Mouse (Mus musculus) lung, embryonic 15.5 days (tissue): Measurements from ENCODE around the gene Ccdc191. TPM values are rescaled to one million over a fixed set of nuclear protein-coding genes. Genes with fewer than 3 reads are reported as not detected.

Source experiments
- ATAC-seq: fragments of 200-750 bp; cut with Nextera tagmentation; 2 replicates; pipeline ENCODE4 v1.8.0; 2017; ENCODE audit warnings: moderate number of reproducible peaks, borderline replicate concordance; ENCODE audit not compliant: low FRiP score, low TSS enrichment; ENCODE audit errors: extremely low read depth
- H3K27ac ChIP-seq: fragments of 300-500 bp; sonication (generic); 2 replicates; pipeline ENCODE4 v1.5.1; 2015; ENCODE audit warnings: moderate library complexity, mild to moderate bottlenecking, inconsistent platforms
- H3K27me3 ChIP-seq: fragments of 300-500 bp; sonication (generic); 2 replicates; pipeline ENCODE4 v1.6.1; 2015; ENCODE audit warnings: inconsistent platforms
- H3K36me3 ChIP-seq: fragments of 300-500 bp; sonication (generic); 2 replicates; pipeline ENCODE4 v1.6.1; 2015; ENCODE audit warnings: inconsistent platforms
- H3K4me1 ChIP-seq: fragments of 300-500 bp; sonication (generic); 2 replicates; pipeline ENCODE4 v1.6.1; 2015; ENCODE audit warnings: inconsistent platforms
- H3K4me2 ChIP-seq: fragments of 300-500 bp; sonication (generic); 2 replicates; pipeline ENCODE4 v1.6.1; 2015; ENCODE audit warnings: inconsistent platforms, mild to moderate bottlenecking, moderate library complexity
- H3K4me3 ChIP-seq: fragments of 300-500 bp; sonication (generic); 2 replicates; pipeline ENCODE4 v1.5.1; 2015; ENCODE audit warnings: mild to moderate bottlenecking, inconsistent platforms
- H3K9ac ChIP-seq: fragments of 300-500 bp; sonication (generic); 2 replicates; pipeline ENCODE4 v1.6.1; 2015; ENCODE audit warnings: inconsistent platforms
- H3K9me3 ChIP-seq: fragments of 300-500 bp; sonication (generic); 2 replicates; pipeline ENCODE4 v1.6.1; 2016; ENCODE audit warnings: inconsistent platforms
- whole genome bisulfite sequencing: fragments of 180-500 bp; shearing (Covaris S2); methylation state at CpG from one replicate; pipeline ENCODE4 v1.1.7; 2015; 5-methylcytosine and 5-hydroxymethylcytosine counted together
- polyA plus RNA-seq: library from polyadenylated mRNA; unstranded; fragments of >200 nt; fragmentation: Nextera tagmentation; extraction: Ambion mirVana; gene quantifications from 2 replicates; pipeline ENCODE4 v1.2.1, GENCODE M21; 2015

Gene Ccdc191
- polyA plus RNA-seq: 11.0 and 15.5 TPM in 2 replicates

GRCm38 (mm10) chr16:43889208-43890004, at the start of gene Ccdc191:
TSS of gene Ccdc191 (plus strand) at chr16:43889800.
- Histone ChIP-seq H3K4me2 (peak within 1 kb of the TSS; percentile 83), H3K9me3 (no peaks in the 10 kb centered on the region), H3K27ac (peak within 1 kb of the TSS; percentile 72), H3K4me1 (peaks cover 14% of the 10 kb centered on the region; the same call in 1 of the 2 replicates), H3K27me3 (no peaks in the 10 kb centered on the region), H3K9ac (peak within 1 kb of the TSS; percentile 91), H3K36me3 (no peaks in the 10 kb centered on the region), H3K4me3 (peak within 1 kb of the TSS; percentile 77)
- under 1% methylated on average over 32 of the region's 33 CpGs for WGBS
- ATAC-seq: peak; percentile 100

GRCm38 (mm10) chr16:43841236-43841635, 48.4 kb upstream of the Ccdc191 start:
- Histone ChIP-seq H3K4me1 (no peaks in the 10 kb centered on the region), H3K9me3 (no peaks in the 10 kb centered on the region), H3K9ac (no peak overlapping the region), H3K36me3 (no peaks in the 10 kb centered on the region), H3K27me3 (no peaks in the 10 kb centered on the region), H3K4me2 (no peak overlapping the region), H3K27ac (no peak overlapping the region), H3K4me3 (no peak overlapping the region)
- 91% methylated on average over 1 of the region's 1 CpGs for WGBS
- no peak for ATAC-seq

DNA sequence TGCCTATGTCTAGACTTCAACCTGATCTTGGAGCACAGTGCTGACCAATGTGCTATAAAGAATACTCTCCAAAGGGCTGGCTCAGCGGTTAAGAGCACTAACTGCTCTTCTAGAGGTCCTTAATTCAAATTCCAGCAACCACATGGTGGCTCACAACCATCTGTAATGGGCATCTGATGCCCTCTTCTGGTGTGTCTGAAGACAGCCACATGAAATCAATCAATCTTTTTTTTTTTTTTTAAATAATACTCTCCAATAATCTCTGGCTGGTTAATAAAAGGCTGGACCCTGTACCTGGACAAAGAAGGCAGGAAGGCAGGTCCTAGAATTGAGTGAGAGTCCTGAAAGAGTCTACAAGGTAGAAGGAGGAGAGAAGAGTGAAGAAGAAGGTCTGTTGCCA, 39.8 kb upstream of the Ccdc191 start:
- no peak for ATAC-seq
- no peak overlapping the region for H3K27ac ChIP-seq
- no peaks in the 10 kb centered on the region for H3K9me3 ChIP-seq
- H3K36me3 ChIP-seq: no peaks in the 10 kb centered on the region
- H3K4me1 ChIP-seq: no peaks in the 10 kb centered on the region
- no peak overlapping the region for H3K9ac ChIP-seq
- H3K4me2 ChIP-seq: no peak overlapping the region
- WGBS: 62% methylated on average over 1 of the region's 1 CpGs
- H3K27me3 ChIP-seq: no peaks in the 10 kb centered on the region
- H3K4me3 ChIP-seq: no peak overlapping the region

DNA sequence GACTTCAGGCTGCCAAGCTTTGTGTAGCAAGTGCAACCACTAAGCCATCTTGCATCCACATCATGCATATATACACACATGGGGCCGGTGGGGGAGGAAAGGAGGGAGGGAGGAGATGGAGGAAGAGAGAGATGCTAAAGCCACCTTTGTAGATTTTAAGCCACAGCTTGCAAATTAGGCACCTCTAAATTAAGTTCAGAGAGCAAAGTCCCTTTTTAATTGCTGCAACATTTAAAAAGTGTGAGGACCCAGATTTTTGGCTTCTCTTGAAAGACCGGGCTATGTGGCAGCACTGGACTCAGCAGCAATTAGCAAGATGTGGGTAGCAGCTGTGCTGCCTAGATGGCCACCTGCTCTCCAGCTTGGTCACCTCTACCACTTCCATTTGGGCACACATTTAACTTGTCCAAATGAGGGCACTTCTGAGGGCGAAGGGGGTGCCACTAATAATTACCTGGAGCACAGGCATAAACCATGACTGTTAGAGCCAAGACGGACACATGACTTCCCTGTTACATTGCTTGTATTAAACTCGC, 30.6 kb upstream of the Ccdc191 start:
- Histone ChIP-seq H3K27me3 (no peaks in the 10 kb centered on the region), H3K4me1 (no peaks in the 10 kb centered on the region), H3K36me3 (peaks cover 20% of the 10 kb centered on the region), H3K9ac (no peak overlapping the region), H3K4me2 (no peak overlapping the region), H3K4me3 (no peak overlapping the region), H3K27ac (no peak overlapping the region), H3K9me3 (no peaks in the 10 kb centered on the region)
- 89% methylated on average over 5 of the region's 5 CpGs for WGBS
- no peak for ATAC-seq

DNA sequence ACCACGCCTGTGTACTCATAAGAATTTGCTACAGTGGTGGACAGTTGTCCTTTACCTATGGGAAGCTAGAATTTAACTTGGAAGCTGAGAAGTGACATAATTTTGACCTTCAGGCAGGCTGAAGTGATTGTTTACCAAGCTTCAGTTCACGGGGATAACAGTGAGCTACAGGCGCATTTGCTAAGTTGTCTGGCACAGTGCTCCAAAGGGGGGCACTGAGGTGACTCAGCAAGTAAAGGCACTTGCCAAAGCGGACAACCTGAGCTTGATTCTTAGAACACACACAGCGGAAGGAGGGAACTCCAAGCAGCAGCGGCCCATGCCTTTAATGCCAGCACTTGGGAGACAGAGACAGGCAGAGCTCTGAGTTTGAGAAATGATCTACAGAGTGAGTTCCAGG, 29.0 kb upstream of the Ccdc191 start:
- no peak overlapping the region for H3K27ac ChIP-seq
- H3K4me1 ChIP-seq: no peaks in the 10 kb centered on the region
- H3K9ac ChIP-seq: no peak overlapping the region
- H3K4me3 ChIP-seq: no peak overlapping the region
- H3K36me3 ChIP-seq: peaks cover 24% of the 10 kb centered on the region
- H3K27me3 ChIP-seq: no peaks in the 10 kb centered on the region
- 50% methylated on average over 6 of the region's 6 CpGs for WGBS
- no peak for ATAC-seq
- no peak overlapping the region for H3K4me2 ChIP-seq
- no peaks in the 10 kb centered on the region for H3K9me3 ChIP-seq

- Histone ChIP-seq H3K27me3 (no peaks in the 10 kb centered on the region), H3K9me3 (no peaks in the 10 kb centered on the region), H3K36me3 (peaks cover 20% of the 10 kb centered on the region), H3K4me2 (no peak overlapping the region), H3K9ac (no peak overlapping the region), H3K4me1 (0 out of 2 replicates have a peak, but pooled peaks cover 3% of the 10 kb centered on the region), H3K27ac (no peak overlapping the region), H3K4me3 (no peak overlapping the region)
- no peak for ATAC-seq
These were observed 19.8 kb upstream of the Ccdc191 start for GRCm38 (mm10) chr16:43869805-43870204.

GRCm38 (mm10) chr16:43871419-43871818, 18.2 kb upstream of the Ccdc191 start:
- Histone ChIP-seq H3K9me3 (no peaks in the 10 kb centered on the region), H3K36me3 (peaks cover 32% of the 10 kb centered on the region), H3K4me1 (0 out of 2 replicates have a peak, but pooled peaks cover 3% of the 10 kb centered on the region), H3K4me2 (no peak overlapping the region), H3K4me3 (no peak overlapping the region), H3K27me3 (no peaks in the 10 kb centered on the region), H3K9ac (no peak overlapping the region), H3K27ac (no peak overlapping the region)
- WGBS: 69% methylated on average over 7 of the region's 7 CpGs
- no peak; the same call in 1 of the 2 replicates for ATAC-seq

- WGBS: 82% methylated on average over 6 of the region's 6 CpGs
- Histone ChIP-seq H3K4me3 (no peak overlapping the region), H3K36me3 (peaks cover 22% of the 10 kb centered on the region), H3K9me3 (no peaks in the 10 kb centered on the region), H3K27ac (no peak overlapping the region), H3K27me3 (no peaks in the 10 kb centered on the region), H3K9ac (no peak overlapping the region), H3K4me1 (no peaks in the 10 kb centered on the region), H3K4me2 (no peak overlapping the region)
- ATAC-seq: no peak
These were observed 9.8 kb upstream of the Ccdc191 start for GRCm38 (mm10) chr16:43879769-43880168.

- H3K9ac ChIP-seq: no peak overlapping the region
- no peaks in the 10 kb centered on the region for H3K9me3 ChIP-seq
- H3K36me3 ChIP-seq: peaks cover 8% of the 10 kb centered on the region
- H3K4me2 ChIP-seq: no peak overlapping the region
- ATAC-seq: no peak
- no peaks in the 10 kb centered on the region for H3K27me3 ChIP-seq
- H3K4me3 ChIP-seq: no peak overlapping the region
- 58% methylated on average over 3 of the region's 3 CpGs for WGBS
- no peak overlapping the region for H3K27ac ChIP-seq
- H3K4me1 ChIP-seq: no peaks in the 10 kb centered on the region
These were observed 8.0 kb upstream of the Ccdc191 start for GRCm38 (mm10) chr16:43881636-43882035.

DNA sequence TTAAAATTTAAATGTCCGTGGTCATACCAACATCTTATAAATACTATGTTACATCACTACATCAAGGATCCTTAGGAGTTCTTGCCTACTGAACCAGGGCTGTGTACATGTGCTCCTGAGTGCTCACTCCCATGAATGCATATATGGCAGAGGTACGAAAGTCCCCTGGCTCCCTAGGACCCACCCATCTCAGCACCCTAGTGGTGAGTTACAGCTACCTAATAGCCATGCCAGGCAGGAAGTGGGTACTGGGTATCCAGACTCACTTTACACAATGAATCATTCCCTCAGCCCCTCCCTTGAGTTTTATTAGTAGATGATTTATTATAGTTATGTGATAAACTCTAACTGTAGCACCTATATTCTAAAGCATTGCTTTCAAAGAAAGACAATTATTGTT, 7.3 kb upstream of the Ccdc191 start:
- no peak for ATAC-seq
- no peaks in the 10 kb centered on the region for H3K4me1 ChIP-seq
- no peak overlapping the region for H3K4me3 ChIP-seq
- H3K27me3 ChIP-seq: no peaks in the 10 kb centered on the region
- H3K4me2 ChIP-seq: no peak overlapping the region
- peaks cover 4% of the 10 kb centered on the region for H3K36me3 ChIP-seq
- 84% methylated on average over 2 of the region's 2 CpGs for WGBS
- H3K9ac ChIP-seq: no peak overlapping the region
- H3K9me3 ChIP-seq: no peaks in the 10 kb centered on the region
- no peak overlapping the region for H3K27ac ChIP-seq

DNA sequence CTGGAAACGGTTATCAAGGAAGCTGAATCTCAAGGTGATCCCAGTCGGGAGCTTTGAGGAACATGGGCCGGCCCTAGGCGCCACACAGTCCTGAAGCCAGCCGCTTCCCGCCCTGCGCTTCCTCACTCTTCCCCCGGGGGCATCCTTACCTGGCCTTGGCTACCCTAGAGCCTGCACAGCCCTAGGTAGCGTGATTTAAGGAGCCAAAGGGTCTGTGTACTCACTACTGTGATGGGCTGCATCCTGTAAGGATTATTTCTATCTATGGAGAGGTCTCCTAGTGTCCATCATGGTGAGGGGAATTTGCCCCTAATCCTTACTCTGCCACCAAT, 371 bp downstream of the Ccdc191 start:
- peaks cover 14% of the 10 kb centered on the region; the same call in 1 of the 2 replicates for H3K4me1 ChIP-seq
- H3K9me3 ChIP-seq: no peaks in the 10 kb centered on the region
- peak overlapping the region; percentile 73 for H3K4me2 ChIP-seq
- H3K36me3 ChIP-seq: no peaks in the 10 kb centered on the region
- 0% methylated on average over 9 of the region's 9 CpGs for WGBS
- peak overlapping the region; percentile 77 for H3K4me3 ChIP-seq
- peak; percentile 95 for ATAC-seq
- peak overlapping the region; percentile 72 for H3K27ac ChIP-seq
- peak overlapping the region; percentile 91 for H3K9ac ChIP-seq
- no peaks in the 10 kb centered on the region for H3K27me3 ChIP-seq

- H3K27me3 ChIP-seq: no peaks in the 10 kb centered on the region
- H3K4me2 ChIP-seq: peak overlapping the region; percentile 73
- H3K27ac ChIP-seq: no peak overlapping the region
- H3K9me3 ChIP-seq: no peaks in the 10 kb centered on the region
- peak overlapping the region; percentile 77 for H3K4me3 ChIP-seq
- 74% methylated on average over 4 of the region's 4 CpGs for WGBS
- no peaks in the 10 kb centered on the region for H3K36me3 ChIP-seq
- no peak overlapping the region for H3K9ac ChIP-seq
- no peak for ATAC-seq
- peaks cover 14% of the 10 kb centered on the region; the same call in 1 of the 2 replicates for H3K4me1 ChIP-seq
These were observed 1.2 kb downstream of the Ccdc191 start for GRCm38 (mm10) chr16:43890747-43891336.
